Mouse (Mus musculus): ENCODE measurements around the gene Iqcg. TPM values are rescaled to one million over a fixed set of nuclear protein-coding genes. Genes with fewer than 3 reads are reported as not detected.

The Iqcg gene
- 3.9 and 4.2 TPM in 2 replicates for polyA plus RNA-seq (2015; fragmentation: Nextera tagmentation; extraction: Ambion mirVana)

- Histone ChIP-seq H3K4me2 (peak within 1 kb of the TSS; percentile 67), H3K9me3 (replicated peaks) (no peaks in the 10 kb centered on the region), H3K4me3 (replicated peaks) (peak within 1 kb of the TSS; percentile 97), H3K27me3 (no peaks in the 10 kb centered on the region), H3K27ac (peak within 1 kb of the TSS; percentile 94), H3K9ac (peak within 1 kb of the TSS; percentile 99), H3K36me3 (peaks cover 33% of the 10 kb centered on the region), H3K4me1 (peaks cover 26% of the 10 kb centered on the region)
- peak; percentile 90 for ATAC-seq (replicated peaks; ENCODE audit: low FRiP score)
- WGBS: under 1% methylated on average over 47 of the region's 47 CpGs
Observed at GRCm38 (mm10) chr16:33056095-33056785, at the start of gene Iqcg, which contains the start of gene Rpl35a. TSS of gene Iqcg (minus strand) at chr16:33056218. TSS of gene Rpl35a (plus strand) at chr16:33056453.

- Histone ChIP-seq H3K27ac (no peak overlapping the region), H3K9ac (no peak overlapping the region), H3K4me3 (replicated peaks) (no peak overlapping the region), H3K27me3 (no peaks in the 10 kb centered on the region), H3K4me1 (no peaks in the 10 kb centered on the region), H3K9me3 (replicated peaks) (no peaks in the 10 kb centered on the region), H3K4me2 (no peak overlapping the region), H3K36me3 (peaks cover 29% of the 10 kb centered on the region)
- 77% methylated on average over 8 of the region's 8 CpGs for WGBS
- no peak for ATAC-seq (replicated peaks; ENCODE audit: low FRiP score)
Observed at GRCm38 (mm10) chr16:33085666-33086065, 29.6 kb upstream of the Iqcg start.

GRCm38 (mm10) chr16:33083996-33084395 lies 28.0 kb upstream of the Iqcg start:
- Histone ChIP-seq H3K4me3 (replicated peaks) (no peak overlapping the region), H3K27me3 (no peaks in the 10 kb centered on the region), H3K9ac (no peak overlapping the region), H3K27ac (no peak overlapping the region), H3K4me2 (no peak overlapping the region), H3K36me3 (peaks cover 16% of the 10 kb centered on the region), H3K9me3 (replicated peaks) (no peaks in the 10 kb centered on the region), H3K4me1 (no peaks in the 10 kb centered on the region)
- ATAC-seq (replicated peaks; ENCODE audit: low FRiP score): no peak
- 79% methylated on average over 2 of the region's 2 CpGs for WGBS

- ATAC-seq (replicated peaks; ENCODE audit: low FRiP score): no peak
- Histone ChIP-seq H3K27me3 (no peaks in the 10 kb centered on the region), H3K4me2 (no peak overlapping the region), H3K36me3 (peaks cover 10% of the 10 kb centered on the region), H3K9me3 (replicated peaks) (no peaks in the 10 kb centered on the region), H3K27ac (no peak overlapping the region), H3K4me3 (replicated peaks) (no peak overlapping the region), H3K4me1 (no peaks in the 10 kb centered on the region), H3K9ac (no peak overlapping the region)
- WGBS: 89% methylated on average over 6 of the region's 6 CpGs
Observed at GRCm38 (mm10) chr16:33082951-33083350, 26.9 kb upstream of the Iqcg start.

- no peaks in the 10 kb centered on the region for H3K27me3 ChIP-seq
- H3K9ac ChIP-seq: no peak overlapping the region
- no peaks in the 10 kb centered on the region for H3K4me1 ChIP-seq
- no peaks in the 10 kb centered on the region for H3K9me3 ChIP-seq (replicated peaks)
- ATAC-seq (replicated peaks; ENCODE audit: low FRiP score): no peak
- no peak overlapping the region for H3K27ac ChIP-seq
- H3K36me3 ChIP-seq: peaks cover 16% of the 10 kb centered on the region; the same call in 1 of the 2 replicates
- WGBS: 90% methylated on average over 7 of the region's 7 CpGs
- H3K4me2 ChIP-seq: no peak overlapping the region
- no peak overlapping the region for H3K4me3 ChIP-seq (replicated peaks)
Observed at GRCm38 (mm10) chr16:33080063-33080462, 24.0 kb upstream of the Iqcg start.

GRCm38 (mm10) chr16:33077069-33077627 lies 21.1 kb upstream of the Iqcg start:
- Histone ChIP-seq H3K36me3 (peaks cover 24% of the 10 kb centered on the region), H3K9me3 (replicated peaks) (no peaks in the 10 kb centered on the region), H3K4me2 (no peak overlapping the region), H3K4me3 (replicated peaks) (no peak overlapping the region), H3K4me1 (0 out of 2 replicates have a peak, but pooled peaks cover 3% of the 10 kb centered on the region), H3K27ac (no peak overlapping the region), H3K27me3 (no peaks in the 10 kb centered on the region), H3K9ac (no peak overlapping the region)
- no peak for ATAC-seq (replicated peaks; ENCODE audit: low FRiP score)
- WGBS: 89% methylated on average over 5 of the region's 5 CpGs

- H3K4me2 ChIP-seq: no peak overlapping the region
- no peaks in the 10 kb centered on the region for H3K9me3 ChIP-seq (replicated peaks)
- 29% methylated on average over 6 of the region's 6 CpGs for WGBS
- ATAC-seq (replicated peaks; ENCODE audit: low FRiP score): no peak
- no peak overlapping the region for H3K9ac ChIP-seq
- peaks cover 23% of the 10 kb centered on the region for H3K36me3 ChIP-seq
- 0 out of 2 replicates have a peak, but pooled peaks cover 3% of the 10 kb centered on the region for H3K4me1 ChIP-seq
- no peaks in the 10 kb centered on the region for H3K27me3 ChIP-seq
- no peak overlapping the region for H3K4me3 ChIP-seq (replicated peaks)
- no peak overlapping the region for H3K27ac ChIP-seq
Observed at GRCm38 (mm10) chr16:33076078-33076477, 20.1 kb upstream of the Iqcg start.

GRCm38 (mm10) chr16:33074967-33075366 lies 18.9 kb upstream of the Iqcg start:
- WGBS: 70% methylated on average over 5 of the region's 5 CpGs
- no peak for ATAC-seq (replicated peaks; ENCODE audit: low FRiP score)
- Histone ChIP-seq H3K36me3 (peaks cover 29% of the 10 kb centered on the region), H3K9ac (no peak overlapping the region), H3K4me1 (0 out of 2 replicates have a peak, but pooled peaks cover 3% of the 10 kb centered on the region), H3K4me2 (no peak overlapping the region), H3K4me3 (replicated peaks) (no peak overlapping the region), H3K9me3 (replicated peaks) (no peaks in the 10 kb centered on the region), H3K27ac (no peak overlapping the region), H3K27me3 (no peaks in the 10 kb centered on the region)

- WGBS: 81% methylated on average over 6 of the region's 6 CpGs
- ATAC-seq (replicated peaks; ENCODE audit: low FRiP score): 0 out of 2 replicates have a peak, but pooled peaks have one; percentile 18
Observed at GRCm38 (mm10) chr16:33072871-33073557, 17.0 kb upstream of the Iqcg start.

GRCm38 (mm10) chr16:33070928-33071327 lies 14.9 kb upstream of the Iqcg start:
- no peak for ATAC-seq (replicated peaks; ENCODE audit: low FRiP score)
- peaks cover 28% of the 10 kb centered on the region for H3K36me3 ChIP-seq

More at GRCm38 (mm10) chr16:33072871-33073557, 17.0 kb upstream of the Iqcg start:
- Histone ChIP-seq H3K36me3 (peaks cover 32% of the 10 kb centered on the region), H3K9ac (no peak overlapping the region), H3K4me2 (no peak overlapping the region), H3K9me3 (replicated peaks) (no peaks in the 10 kb centered on the region), H3K4me1 (0 out of 2 replicates have a peak, but pooled peaks cover 3% of the 10 kb centered on the region), H3K4me3 (replicated peaks) (no peak overlapping the region), H3K27me3 (no peaks in the 10 kb centered on the region), H3K27ac (no peak overlapping the region)

GRCm38 (mm10) chr16:33064636-33065035 lies 8.6 kb upstream of the Iqcg start:
- H3K4me1 ChIP-seq: peaks cover 21% of the 10 kb centered on the region
- 76% methylated on average over 9 of the region's 9 CpGs for WGBS
- ATAC-seq (replicated peaks; ENCODE audit: low FRiP score): no peak
- no peaks in the 10 kb centered on the region for H3K27me3 ChIP-seq
- no peak overlapping the region for H3K4me2 ChIP-seq
- peaks cover 15% of the 10 kb centered on the region for H3K36me3 ChIP-seq
- no peak overlapping the region for H3K27ac ChIP-seq
- H3K4me3 ChIP-seq (replicated peaks): no peak overlapping the region
- no peak overlapping the region for H3K9ac ChIP-seq
- H3K9me3 ChIP-seq (replicated peaks): no peaks in the 10 kb centered on the region

More at GRCm38 (mm10) chr16:33070928-33071327, 14.9 kb upstream of the Iqcg start:
- no peak overlapping the region for H3K4me3 ChIP-seq (replicated peaks)
- no peak overlapping the region for H3K4me2 ChIP-seq
- no peaks in the 10 kb centered on the region for H3K27me3 ChIP-seq
- H3K9me3 ChIP-seq (replicated peaks): no peaks in the 10 kb centered on the region
- no peak overlapping the region for H3K27ac ChIP-seq
- H3K4me1 ChIP-seq: 0 out of 2 replicates have a peak, but pooled peaks cover 3% of the 10 kb centered on the region
- no peak overlapping the region for H3K9ac ChIP-seq

- Histone ChIP-seq H3K4me3 (replicated peaks) (peak overlapping the region; percentile 75), H3K27ac (no peak overlapping the region; the same call in 1 of the 2 replicates), H3K4me1 (peaks cover 34% of the 10 kb centered on the region), H3K27me3 (no peaks in the 10 kb centered on the region), H3K4me2 (peak overlapping the region; percentile 84), H3K36me3 (peaks cover 28% of the 10 kb centered on the region), H3K9ac (0 out of 2 replicates have a peak overlapping the region, but pooled peaks have one; percentile 63), H3K9me3 (replicated peaks) (no peaks in the 10 kb centered on the region)
- WGBS: 27% methylated on average over 7 of the region's 7 CpGs
- ATAC-seq (replicated peaks; ENCODE audit: low FRiP score): no peak
Observed at GRCm38 (mm10) chr16:33063267-33063666, 7.2 kb upstream of the Iqcg start.

All from kidney, embryonic 15.5 days (tissue).